Mouse (Mus musculus) small intestine, adult 2 months (tissue): ENCODE measurements around the gene Chst10.

Experiments used
- CTCF ChIP-seq: fragments of 200-500 bp; IDR thresholded peaks from 2 replicates; pipeline ENCODE4 v1.5.1; 2012; ENCODE audit warnings: low read depth, mild to moderate bottlenecking, control low read depth, inconsistent platforms, low read length, moderate library complexity, mixed read lengths; ENCODE audit not compliant: insufficient replicate concordance, insufficient read length; ENCODE audit errors: extremely low read depth
- POLR2A ChIP-seq: fragments of 200-500 bp; IDR thresholded peaks from 2 replicates; pipeline ENCODE4 v1.6.1; 2012; ENCODE audit warnings: low read depth, mild to moderate bottlenecking, control low read depth, inconsistent platforms, low read length, moderate library complexity

- no peak for TF ChIP-seq CTCF
- no peak for TF ChIP-seq POLR2A
These were observed 37.0 kb downstream of the Chst10 start for GRCm38 (mm10) chr1:38860867-38861524.
